Mouse (Mus musculus): ENCODE measurements at regions not wholly inside any gene's neighbourhood (a gene's known extent, or its start where the extent isn't known, plus 50 kb on each side); places are given as distances from the start of the nearest gene placed in this dataset.

GRCm38 (mm10) chr6:36058206-36058605, 329.7 kb upstream of the Chrm2 start:
- in situ Hi-C loops (cut with MboI; ENCODE audit: unreplicated experiment in 2 of 2), result no loop called here

DNA sequence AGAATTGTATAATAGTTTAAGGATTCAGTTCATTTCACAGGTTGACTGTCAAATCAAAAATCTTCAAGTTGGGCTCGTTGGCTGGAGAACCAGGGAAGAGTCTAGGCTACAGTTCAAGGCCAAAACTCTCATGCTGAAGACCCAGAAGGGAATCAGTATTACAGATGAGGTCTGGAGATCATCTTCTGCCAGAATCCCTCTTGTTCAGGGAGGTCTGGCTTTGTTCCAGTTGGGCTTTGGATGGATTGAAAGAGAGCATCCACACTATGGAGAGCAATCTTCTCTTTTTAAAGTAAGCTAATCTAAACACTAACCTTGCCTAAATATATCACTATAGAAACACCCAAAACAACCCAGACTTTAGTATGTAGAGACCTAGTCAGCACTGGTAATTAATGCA, 327.5 kb upstream of the Chrm2 start:
- in situ Hi-C loops (cut with MboI; ENCODE audit: unreplicated experiment in 2 of 2), result no loop called here

DNA sequence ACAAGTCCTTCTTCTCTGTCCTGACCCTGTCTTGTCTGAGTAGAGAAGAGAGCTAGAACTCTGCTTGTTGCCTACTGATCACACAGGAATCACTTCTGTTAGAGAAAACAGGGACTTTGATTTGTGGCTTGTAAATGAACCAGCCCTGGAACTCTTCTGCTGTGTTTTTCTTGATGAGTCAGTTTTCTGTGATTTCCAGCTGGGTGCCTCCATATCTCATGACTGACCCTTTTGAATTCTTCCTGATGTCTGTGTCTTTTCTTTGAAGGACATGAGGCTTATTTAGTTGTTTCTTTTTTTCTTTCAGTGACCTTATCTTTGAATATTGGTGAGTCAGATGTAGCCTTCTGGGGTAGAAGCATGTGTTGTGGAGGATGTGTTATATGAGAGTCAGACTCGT, 323.0 kb upstream of the Chrm2 start:
- in situ Hi-C loops (cut with MboI; ENCODE audit: unreplicated experiment in 2 of 2), result no loop called here

DNA sequence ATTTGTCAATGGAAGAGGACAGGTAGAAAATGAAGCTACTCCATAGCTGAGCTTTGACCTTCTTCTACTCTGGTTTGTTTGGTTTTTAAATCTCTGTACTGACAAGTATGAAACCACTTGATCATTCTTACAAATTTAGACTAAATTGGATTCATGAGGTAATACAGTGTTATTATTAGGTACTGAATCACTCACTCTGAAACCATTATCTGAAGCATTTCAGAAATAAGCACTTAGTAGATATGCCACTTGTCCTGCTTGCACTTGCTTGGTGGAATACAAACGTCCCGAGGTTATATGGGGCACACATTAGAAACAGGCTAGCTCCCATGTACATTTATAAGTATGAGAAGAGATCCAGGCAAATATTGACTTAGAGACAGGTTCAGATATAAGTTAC, 319.2 kb upstream of the Chrm2 start:
- in situ Hi-C loops (cut with MboI; ENCODE audit: unreplicated experiment in 2 of 2), result no loop called here

GRCm38 (mm10) chr6:36079559-36079958, 308.3 kb upstream of the Chrm2 start:
- in situ Hi-C loops (cut with MboI; ENCODE audit: unreplicated experiment in 2 of 2), result no loop called here

DNA sequence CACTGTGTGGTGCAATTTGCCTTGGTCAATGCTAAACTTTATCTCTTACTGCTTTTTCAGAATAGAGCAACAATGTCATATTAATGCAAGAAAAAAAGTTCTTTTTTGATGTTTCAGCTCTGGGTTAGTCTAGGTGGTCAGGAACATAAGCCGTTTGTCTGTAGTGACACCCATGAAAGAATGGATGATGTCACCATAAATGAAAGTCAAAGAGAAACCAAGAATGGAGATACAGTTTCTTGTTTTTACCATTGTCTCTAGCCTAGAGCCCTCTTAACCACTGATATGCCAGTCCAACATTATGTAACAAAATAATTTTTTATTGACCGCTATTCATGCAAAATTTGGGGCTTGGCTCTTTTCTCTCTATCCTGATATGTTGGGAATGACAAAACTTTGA, 294.3 kb upstream of the Chrm2 start:
- in situ Hi-C loops (cut with MboI; ENCODE audit: unreplicated experiment in 2 of 2), result no loop called here

DNA sequence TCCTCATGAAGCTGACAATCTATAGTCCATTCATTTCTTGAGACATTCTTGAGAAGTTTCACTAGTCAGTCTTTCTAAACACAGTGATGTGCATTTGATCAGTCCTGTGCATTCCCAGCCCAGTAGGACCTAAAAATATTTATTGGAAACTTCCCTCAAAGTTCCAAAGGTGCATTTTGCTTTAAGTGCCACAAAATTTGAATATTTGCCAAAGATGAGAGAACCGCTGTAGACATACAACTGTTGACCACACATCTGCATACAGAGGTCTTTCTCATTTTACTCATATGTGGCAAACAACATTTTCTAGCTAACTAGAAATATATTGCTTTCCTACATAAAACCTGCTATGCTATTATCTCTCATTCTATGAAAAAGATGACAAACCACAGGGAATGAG, 293.8 kb upstream of the Chrm2 start:
- in situ Hi-C loops (cut with MboI; ENCODE audit: unreplicated experiment in 2 of 2), result no loop called here

- in situ Hi-C loops (cut with MboI; ENCODE audit: unreplicated experiment in 2 of 2), result no loop called here
These were observed 290.5 kb upstream of the Chrm2 start for GRCm38 (mm10) chr6:36097391-36097790.

DNA sequence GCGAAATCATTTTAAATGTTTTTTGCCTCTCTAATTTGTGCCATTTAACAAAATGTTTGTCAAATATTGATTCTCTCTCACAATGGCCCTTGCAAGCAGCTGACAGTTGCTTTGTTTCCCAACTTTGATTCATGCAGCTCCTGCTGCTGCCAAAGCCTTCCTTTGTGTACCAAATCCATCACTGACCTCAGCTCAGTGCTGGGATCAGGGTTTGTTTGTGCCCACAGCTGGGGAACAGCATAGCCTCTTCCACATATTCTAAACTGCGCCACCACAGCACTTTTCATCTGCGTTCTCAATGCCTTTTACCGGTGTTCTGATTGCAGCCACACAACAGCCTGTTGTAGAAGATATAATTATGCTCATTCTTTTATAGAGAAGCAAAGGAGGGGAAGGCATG, 289.7 kb upstream of the Chrm2 start:
- in situ Hi-C loops (cut with MboI; ENCODE audit: unreplicated experiment in 2 of 2), result no loop called here

GRCm38 (mm10) chr6:36108830-36109229, 279.1 kb upstream of the Chrm2 start:
- in situ Hi-C loops (cut with MboI; ENCODE audit: unreplicated experiment in 2 of 2), result no loop called here

- in situ Hi-C loops (cut with MboI; ENCODE audit: unreplicated experiment in 2 of 2), result no loop called here
These were observed 250.7 kb upstream of the Chrm2 start for GRCm38 (mm10) chr6:36137223-36137622.

GRCm38 (mm10) chr6:36147267-36147666, 240.6 kb upstream of the Chrm2 start:
- in situ Hi-C loops (cut with MboI; ENCODE audit: unreplicated experiment in 2 of 2), result no loop called here

DNA sequence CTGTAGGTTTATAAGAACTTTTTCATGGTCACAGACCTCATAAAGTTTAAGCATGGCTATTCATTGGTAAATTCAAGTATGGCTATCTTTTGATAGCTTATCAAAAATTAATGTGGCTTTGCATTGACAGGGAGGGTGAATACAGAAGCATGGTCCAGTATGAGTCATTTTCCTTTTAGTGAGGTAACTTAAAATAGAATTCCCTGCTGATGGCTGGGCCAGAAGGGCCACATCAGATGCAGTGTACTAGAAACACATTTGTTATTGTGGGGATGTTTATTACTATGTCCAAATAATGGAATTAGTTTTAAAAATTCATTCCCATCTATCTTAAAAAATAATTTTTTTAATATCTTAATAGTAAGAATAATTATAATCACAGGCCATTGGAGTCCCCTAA, 213.4 kb upstream of the Chrm2 start:
- in situ Hi-C loops (cut with MboI; ENCODE audit: unreplicated experiment in 2 of 2), result no loop called here

DNA sequence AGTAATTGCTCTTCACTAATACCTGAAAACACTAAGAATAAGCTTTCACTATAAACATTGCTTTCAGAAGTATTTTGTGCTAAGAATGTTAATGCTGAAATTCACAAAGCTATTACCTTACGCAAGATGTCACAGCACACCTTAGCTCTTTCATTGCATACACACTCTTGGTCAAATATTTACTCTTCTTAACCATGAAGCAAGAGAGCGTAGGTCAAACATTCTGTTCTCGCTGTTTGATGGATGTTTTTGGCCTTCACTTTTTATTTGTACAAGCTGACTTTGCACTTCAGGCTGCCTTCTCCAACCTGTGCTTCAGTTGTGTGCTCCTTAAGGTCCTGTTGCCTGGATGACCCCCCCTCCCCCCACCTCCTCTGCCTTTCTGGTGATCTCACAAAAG, 212.8 kb upstream of the Chrm2 start:
- in situ Hi-C loops (cut with MboI; ENCODE audit: unreplicated experiment in 2 of 2), result no loop called here

- in situ Hi-C loops (cut with MboI; ENCODE audit: unreplicated experiment in 2 of 2), result no loop called here
These were observed 208.0 kb upstream of the Chrm2 start for GRCm38 (mm10) chr6:36179895-36180294.

- in situ Hi-C loops (cut with MboI; ENCODE audit: unreplicated experiment in 2 of 2), result no loop called here
These were observed 205.2 kb upstream of the Chrm2 start for GRCm38 (mm10) chr6:36182698-36183097.

- in situ Hi-C loops (cut with MboI; ENCODE audit: unreplicated experiment in 2 of 2), result no loop called here
These were observed 181.2 kb upstream of the Chrm2 start for GRCm38 (mm10) chr6:36206666-36207065.

GRCm38 (mm10) chr6:36221308-36221707, 166.6 kb upstream of the Chrm2 start:
- in situ Hi-C loops (cut with MboI; ENCODE audit: unreplicated experiment in 2 of 2), result no loop called here

- in situ Hi-C loops (cut with MboI; ENCODE audit: unreplicated experiment in 2 of 2), result no loop called here
These were observed 153.4 kb upstream of the Chrm2 start for GRCm38 (mm10) chr6:36234438-36234837.

DNA sequence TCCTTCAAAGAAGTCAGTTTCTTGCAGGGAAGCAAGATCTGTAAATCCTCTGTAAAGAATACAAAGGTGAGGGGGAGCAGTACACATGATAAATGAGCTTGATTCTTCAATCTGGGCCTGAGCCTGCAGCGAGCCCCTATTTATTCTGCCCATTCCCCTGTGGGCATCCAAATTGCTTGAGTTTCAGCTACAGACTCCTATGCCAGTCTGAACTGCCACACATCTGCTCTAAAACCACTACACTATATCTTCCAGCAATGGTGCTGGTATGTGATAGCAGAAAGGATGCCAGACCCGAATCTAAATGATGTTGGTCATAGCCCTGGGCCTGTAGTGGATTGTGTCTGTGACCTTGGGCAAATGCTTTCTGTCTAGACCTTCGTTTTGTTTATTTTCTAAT, 140.9 kb upstream of the Chrm2 start:
- in situ Hi-C loops (cut with MboI; ENCODE audit: unreplicated experiment in 2 of 2), result loop anchor here in 1 of 2 experiments (10.0 kb wide), 1 partner anchor 862 kb away; no protein-coding TSS in a partner anchor

DNA sequence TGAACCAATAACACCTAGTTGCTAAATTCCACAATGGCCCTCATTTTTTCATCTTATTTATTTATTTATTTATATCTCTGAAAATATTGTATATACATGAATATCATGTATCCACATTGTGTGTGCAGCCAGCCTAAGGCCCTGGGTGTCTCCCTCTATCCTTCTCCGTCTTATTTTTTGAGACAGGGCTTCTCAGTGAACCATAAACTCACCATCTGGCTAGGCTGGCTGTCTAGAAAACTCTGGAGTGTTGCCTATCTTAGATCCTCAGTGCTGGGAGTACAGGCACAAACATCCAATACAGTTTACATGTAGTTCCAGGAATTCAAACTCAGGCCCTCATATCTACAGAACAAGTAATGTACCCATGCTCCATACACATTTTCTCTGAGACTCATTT, 139.7 kb upstream of the Chrm2 start:
- in situ Hi-C loops (cut with MboI; ENCODE audit: unreplicated experiment in 2 of 2), result loop anchor here in 1 of 2 experiments (10.0 kb wide), 1 partner anchor 863 kb away; no protein-coding TSS in a partner anchor

DNA sequence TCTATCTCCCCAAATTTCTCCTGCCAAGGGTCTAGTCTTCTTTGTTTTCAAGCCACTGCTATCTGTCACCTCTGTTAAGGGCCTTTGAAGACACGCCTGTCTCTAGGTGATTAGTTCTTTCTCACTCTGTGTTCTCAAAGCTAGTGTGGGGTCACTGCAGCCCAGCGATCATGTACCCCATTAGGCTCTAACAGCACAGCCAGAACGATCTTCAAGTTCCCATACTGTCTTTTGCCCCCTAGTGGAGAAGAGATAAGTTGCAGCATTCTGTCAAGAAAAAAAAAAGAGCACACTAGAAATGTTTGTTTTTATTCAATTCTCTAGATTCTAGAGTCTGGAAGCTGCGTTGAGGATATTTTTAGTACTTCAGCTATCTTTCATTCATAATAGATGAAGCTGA, 138.8 kb upstream of the Chrm2 start:
- in situ Hi-C loops (cut with MboI; ENCODE audit: unreplicated experiment in 2 of 2), result loop anchor here in 1 of 2 experiments (10.0 kb wide), 1 partner anchor 864 kb away; no protein-coding TSS in a partner anchor

DNA sequence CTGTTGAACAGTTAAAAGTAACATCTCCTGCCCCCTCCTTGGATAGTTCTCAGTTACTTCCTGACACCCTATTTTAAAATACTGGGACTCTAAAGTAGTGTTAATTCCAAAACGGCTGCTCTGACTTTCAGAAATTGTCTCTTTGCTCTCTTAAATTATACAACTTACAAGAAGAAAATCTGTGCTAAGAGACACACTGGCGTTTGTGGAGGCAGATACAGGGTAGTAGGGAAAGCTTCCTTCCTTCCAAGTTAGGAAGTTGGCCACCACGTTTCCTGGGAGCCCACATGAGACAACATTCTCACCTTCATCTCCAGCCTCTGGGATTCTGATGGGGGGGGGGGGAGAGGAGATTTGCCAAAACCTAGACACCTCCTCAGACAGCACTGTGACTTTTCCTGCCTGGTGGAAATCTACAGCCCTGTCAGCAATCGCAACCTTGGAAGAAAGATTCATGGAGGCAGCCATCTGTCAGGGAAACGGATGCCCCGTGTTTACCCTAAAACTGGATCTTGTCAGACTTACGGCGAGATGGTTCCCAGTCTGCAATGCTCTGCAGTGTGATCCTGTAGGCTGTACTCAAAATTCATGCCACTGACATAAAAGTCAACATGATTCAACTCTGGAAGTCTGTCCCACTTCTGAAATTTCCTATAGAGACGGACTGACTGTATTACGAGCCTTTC, 121.0 kb upstream of the Chrm2 start:
- in situ Hi-C loops (cut with MboI; ENCODE audit: unreplicated experiment in 2 of 2), result loop anchor here in 1 of 2 experiments (25.0 kb wide), 1 partner anchor 1030 kb away; no protein-coding TSS in a partner anchor

All from v-Abl transformed pro-B cells (cell line).